Mouse (Mus musculus) embryonic facial prominence, embryonic 15.5 days (tissue): ENCODE measurements around the gene Dynlt1c. TPM values are rescaled to one million over a fixed set of nuclear protein-coding genes. Genes with fewer than 3 reads are reported as not detected.
"Not testable (repeated sequence)": the region's sequence is repeated elsewhere in the genome, so short reads cannot be mapped to it uniquely, and the experiment has no call there.

Source experiments
- ATAC-seq: fragments of 200-750 bp; cut with Nextera tagmentation; 2 replicates; pipeline ENCODE4 v1.8.0; 2017; ENCODE audit warnings: low read depth, moderate TSS enrichment; ENCODE audit not compliant: insufficient number of reproducible peaks, low FRiP score, low TSS enrichment
- H3K27ac ChIP-seq: fragments of 300-500 bp; sonication (generic); replicated peaks from 2 replicates; pipeline ENCODE4 v1.5.1; 2015; ENCODE audit warnings: mild to moderate bottlenecking, inconsistent platforms
- H3K27me3 ChIP-seq: fragments of 300-500 bp; sonication (generic); 2 replicates; pipeline ENCODE4 v1.6.1; 2015; ENCODE audit warnings: inconsistent platforms
- H3K36me3 ChIP-seq: fragments of 300-500 bp; sonication (generic); 2 replicates; pipeline ENCODE4 v1.6.1; 2015; ENCODE audit warnings: mild to moderate bottlenecking, inconsistent platforms
- H3K4me1 ChIP-seq: fragments of 300-500 bp; sonication (generic); 2 replicates; pipeline ENCODE4 v1.6.1; 2015; ENCODE audit warnings: inconsistent platforms
- H3K4me2 ChIP-seq: fragments of 300-500 bp; sonication (generic); replicated peaks from 2 replicates; pipeline ENCODE4 v1.6.1; 2015; ENCODE audit warnings: mild to moderate bottlenecking, inconsistent platforms
- H3K4me3 ChIP-seq: fragments of 300-500 bp; sonication (generic); replicated peaks from 2 replicates; pipeline ENCODE4 v1.5.1; 2015; ENCODE audit warnings: mild to moderate bottlenecking, inconsistent platforms
- H3K9ac ChIP-seq: fragments of 300-500 bp; sonication (generic); 2 replicates; pipeline ENCODE4 v1.6.1; 2015; ENCODE audit warnings: inconsistent platforms
- H3K9me3 ChIP-seq: fragments of 300-500 bp; sonication (generic); replicated peaks from 2 replicates; pipeline ENCODE4 v1.6.1; 2016; ENCODE audit warnings: inconsistent platforms
- WGBS: fragments of 180-500 bp; shearing (Covaris S2); methylation state at CpG from one replicate; pipeline ENCODE4 v1.1.7; 2015; 5-methylcytosine and 5-hydroxymethylcytosine counted together
- polyA plus RNA-seq: library from polyadenylated mRNA; unstranded; fragments of >200 nt; fragmentation: Nextera tagmentation; extraction: Ambion mirVana; gene quantifications from 2 replicates; pipeline ENCODE4 v1.2.1, GENCODE M21; 2015

Dynlt1c gene
- polyA plus RNA-seq, 1 experiment from 2014 or later, result 46.3 TPM

GRCm38 (mm10) chr17:6640771-6641429 is 39.4 kb downstream of the Dynlt1c start:
- H3K9ac ChIP-seq, H3K36me3 ChIP-seq, H3K4me2 ChIP-seq, H3K4me3 ChIP-seq, H3K27ac ChIP-seq, H3K4me1 ChIP-seq, ATAC-seq, H3K9me3 ChIP-seq, H3K27me3 ChIP-seq: not testable (repeated sequence)
- WGBS, result 71% methylated on average over 14 of the region's 14 CpGs

GRCm38 (mm10) chr17:6644210-6644609 is 42.7 kb downstream of the Dynlt1c start:
- 90% methylated on average over 9 of the region's 9 CpGs for WGBS
- not testable (repeated sequence) for ATAC-seq, H3K4me1 ChIP-seq, H3K9ac ChIP-seq, H3K4me2 ChIP-seq, H3K4me3 ChIP-seq, H3K36me3 ChIP-seq, H3K27me3 ChIP-seq, H3K9me3 ChIP-seq, H3K27ac ChIP-seq

GRCm38 (mm10) chr17:6644673-6645072 is 43.2 kb downstream of the Dynlt1c start:
- WGBS, result 89% methylated on average over 4 of the region's 4 CpGs
- not testable (repeated sequence) for ATAC-seq, H3K9ac ChIP-seq

GRCm38 (mm10) chr17:6645668-6646067 is 44.2 kb downstream of the Dynlt1c start:
- H3K36me3 ChIP-seq, H3K27me3 ChIP-seq, H3K27ac ChIP-seq, H3K4me2 ChIP-seq, H3K4me3 ChIP-seq, ATAC-seq, H3K9me3 ChIP-seq, H3K4me1 ChIP-seq, H3K9ac ChIP-seq: not testable (repeated sequence)
- WGBS, result 74% methylated on average over 4 of the region's 4 CpGs

More at GRCm38 (mm10) chr17:6644673-6645072, 43.2 kb downstream of the Dynlt1c start:
- not testable (repeated sequence) for H3K9me3 ChIP-seq, H3K4me2 ChIP-seq, H3K27me3 ChIP-seq, H3K4me3 ChIP-seq, H3K27ac ChIP-seq, H3K4me1 ChIP-seq, H3K36me3 ChIP-seq

GRCm38 (mm10) chr17:6646841-6647240 is 45.4 kb downstream of the Dynlt1c start:
- WGBS, result 95% methylated on average over 8 of the region's 8 CpGs
- not testable (repeated sequence) for H3K9me3 ChIP-seq, H3K27me3 ChIP-seq, H3K4me1 ChIP-seq, H3K9ac ChIP-seq, H3K4me3 ChIP-seq, H3K36me3 ChIP-seq, H3K27ac ChIP-seq, ATAC-seq, H3K4me2 ChIP-seq

GRCm38 (mm10) chr17:6647452-6647851 is 46.0 kb downstream of the Dynlt1c start:
- H3K4me3 ChIP-seq, H3K9me3 ChIP-seq, H3K36me3 ChIP-seq, ATAC-seq, H3K4me1 ChIP-seq, H3K9ac ChIP-seq, H3K27ac ChIP-seq, H3K27me3 ChIP-seq, H3K4me2 ChIP-seq: not testable (repeated sequence)
- WGBS, result 92% methylated on average over 3 of the region's 3 CpGs

- not testable (repeated sequence) for H3K27ac ChIP-seq, H3K27me3 ChIP-seq, H3K4me2 ChIP-seq, H3K4me3 ChIP-seq, H3K9ac ChIP-seq, H3K4me1 ChIP-seq, H3K9me3 ChIP-seq, ATAC-seq, H3K36me3 ChIP-seq
- 88% methylated on average over 7 of the region's 7 CpGs for WGBS
Measured at GRCm38 (mm10) chr17:6650904-6651565, 49.6 kb downstream of the Dynlt1c start.

GRCm38 (mm10) chr17:6653341-6653946 is 52.0 kb downstream of the Dynlt1c start:
- not testable (repeated sequence) for H3K9me3 ChIP-seq, H3K4me2 ChIP-seq, ATAC-seq, H3K9ac ChIP-seq, H3K4me1 ChIP-seq, H3K27me3 ChIP-seq, H3K4me3 ChIP-seq, H3K27ac ChIP-seq, H3K36me3 ChIP-seq
- 77% methylated on average over 4 of the region's 5 CpGs for whole genome bisulfite sequencing

- not testable (repeated sequence) for H3K36me3 ChIP-seq, H3K27me3 ChIP-seq, H3K9me3 ChIP-seq, H3K4me1 ChIP-seq
- Histone ChIP-seq H3K4me3 (peak overlapping the region; percentile 55), H3K9ac (peak overlapping the region; percentile 40), H3K4me2 (peak overlapping the region; percentile 55), H3K27ac (peak overlapping the region; percentile 82)
- ATAC-seq, result peak; percentile 76; the same call in 1 of the 2 replicates
- WGBS, result 1% methylated on average over 36 of the region's 36 CpGs
Measured at GRCm38 (mm10) chr17:6655087-6655511, 53.6 kb downstream of the Dynlt1c start.

GRCm38 (mm10) chr17:6655567-6656281 is 54.3 kb downstream of the Dynlt1c start, which contains the start of gene Dynlt1f:
TSS of gene Dynlt1f (minus strand) at chr17:6655900.
- ATAC-seq, result peak; percentile 96
- not testable (repeated sequence) for H3K4me1 ChIP-seq, H3K27me3 ChIP-seq, H3K9me3 ChIP-seq, H3K36me3 ChIP-seq
- peak within 1 kb of the TSS; percentile 40 for H3K9ac ChIP-seq
- peak within 1 kb of the TSS; percentile 55 for H3K4me3 ChIP-seq
- peak within 1 kb of the TSS; percentile 55 for H3K4me2 ChIP-seq
- peak within 1 kb of the TSS; percentile 82 for H3K27ac ChIP-seq
- WGBS, result 4% methylated on average over 22 of the region's 33 CpGs

GRCm38 (mm10) chr17:6656471-6656870 is 55.0 kb downstream of the Dynlt1c start:
- not testable (repeated sequence) for H3K4me1 ChIP-seq, H3K4me2 ChIP-seq, H3K27ac ChIP-seq, H3K27me3 ChIP-seq, H3K36me3 ChIP-seq, ATAC-seq, H3K9me3 ChIP-seq, H3K4me3 ChIP-seq, H3K9ac ChIP-seq
- 90% methylated on average over 1 of the region's 3 CpGs for WGBS
